Mouse (Mus musculus) E14TG2a.4 (cell line): ENCODE data around the gene Dusp1.

Source experiments
- CTCF ChIP-seq: conservative IDR thresholded peaks from 2 replicates; pipeline ENCODE4 v1.5.1; 2014; ENCODE audit warnings: low read length
- NANOG ChIP-seq: IDR thresholded peaks from 2 replicates; pipeline ENCODE4 v1.6.1; 2014; ENCODE audit warnings: borderline replicate concordance, low read length, mixed read lengths
- POU5F1 ChIP-seq: IDR thresholded peaks from 2 replicates; pipeline ENCODE4 v1.6.1; 2014; ENCODE audit warnings: low read length, borderline replicate concordance

DNA sequence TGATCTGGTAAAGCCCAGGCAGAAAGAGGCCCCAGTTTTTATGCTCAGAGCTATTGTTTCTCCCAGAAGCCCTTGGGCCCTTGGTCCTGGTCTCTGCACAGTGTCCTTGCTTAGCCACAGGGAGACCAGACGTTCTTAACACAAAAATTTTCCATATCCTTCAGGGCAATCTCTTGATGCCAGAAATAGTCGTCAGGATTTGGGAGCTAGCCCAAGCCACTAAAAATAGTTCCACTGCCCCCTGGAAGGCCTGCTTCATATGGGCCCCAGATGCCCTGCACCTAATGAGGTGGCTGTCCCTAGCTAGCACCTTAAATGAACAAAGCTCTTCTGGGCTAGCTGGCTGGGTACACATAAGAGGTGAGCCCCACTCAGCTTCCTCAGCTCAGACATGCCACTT lies 71.0 kb downstream of the Dusp1 start:
- TF ChIP-seq CTCF (no peak), POU5F1 (no peak), NANOG (no peak)
